Mouse (Mus musculus) olfactory bulb, adult 2 months (tissue): Measurements from ENCODE around the gene Rab7b.

Experiments used
- CTCF ChIP-seq: fragments of 200-500 bp; IDR thresholded peaks from 2 replicates; pipeline ENCODE4 v1.5.1; 2012; ENCODE audit warnings: low read depth, mild to moderate bottlenecking, low read length, moderate library complexity; ENCODE audit not compliant: insufficient read depth
- POLR2A ChIP-seq: fragments of 200-500 bp; IDR thresholded peaks from 2 replicates; pipeline ENCODE4 v1.6.1; 2012; ENCODE audit warnings: mild to moderate bottlenecking, low read depth, low read length, moderate library complexity; ENCODE audit not compliant: insufficient read depth

- no peak for TF ChIP-seq CTCF
- no peak for TF ChIP-seq POLR2A
Measured at GRCm38 (mm10) chr1:131745391-131745790, 56.9 kb downstream of the Rab7b start.
